Comparison of ENCODE assay signal across 17 mouse cellular contexts in genomic region chr5:76772831-76773230, GRCm38 (mm10).
"Had no signal": no experiment of that assay in that cellular context is flagged by ENCODE, and none has a peak within 500 bp of the region (broad histone marks: within the 10 kb centered on the region; RNA-seq: fewer than 3 reads in every experiment).

No protein-coding gene starts in this region.

- H3K4me1 ChIP-seq: neural tube, embryonic 12.5 days; stomach, embryonic 15.5 days had no signal

- H3K27ac ChIP-seq: neural tube, embryonic 12.5 days; neural tube, embryonic 15.5 days; stomach, embryonic 15.5 days; stomach, postnatal 0 days had no signal

- H3K4me2 ChIP-seq: neural tube, embryonic 12.5 days; neural tube, embryonic 13.5 days; neural tube, embryonic 15.5 days; stomach, embryonic 15.5 days had no signal

- H3K4me3 ChIP-seq: neural tube, embryonic 12.5 days; neural tube, embryonic 13.5 days; neural tube, embryonic 15.5 days; stomach, embryonic 15.5 days had no signal

- H3K9me3 ChIP-seq: neural tube, embryonic 12.5 days; neural tube, embryonic 13.5 days; neural tube, embryonic 15.5 days; stomach, embryonic 15.5 days had no signal

- DNase-seq: retina, postnatal 1 day; right cerebral cortex, adult 18-20 months; right cerebral cortex, postnatal 14 days; right cerebral cortex, postnatal 25 days; right cerebral cortex, postnatal 4 days; spleen, adult 18-20 months; thymus, adult 18-20 months; thymus, adult 2 months; thymus, postnatal 14 days; thymus, postnatal 25 days; thymus, postnatal 36 days; thymus, postnatal 4 days had no signal

- H3K9ac ChIP-seq: neural tube, embryonic 12.5 days; neural tube, embryonic 13.5 days; neural tube, embryonic 15.5 days; stomach, embryonic 15.5 days had no signal

- H3K27me3 ChIP-seq: neural tube, embryonic 12.5 days; neural tube, embryonic 13.5 days; neural tube, embryonic 15.5 days; stomach, embryonic 15.5 days had no signal

- H3K36me3 ChIP-seq: stomach, embryonic 15.5 days had no signal
